Mouse (Mus musculus): ENCODE data around the gene Arhgap1.
"Not testable (repeated sequence)": the region's sequence is repeated elsewhere in the genome, so short reads cannot be mapped to it uniquely, and the experiment has no call there.

The Arhgap1 gene

DNA sequence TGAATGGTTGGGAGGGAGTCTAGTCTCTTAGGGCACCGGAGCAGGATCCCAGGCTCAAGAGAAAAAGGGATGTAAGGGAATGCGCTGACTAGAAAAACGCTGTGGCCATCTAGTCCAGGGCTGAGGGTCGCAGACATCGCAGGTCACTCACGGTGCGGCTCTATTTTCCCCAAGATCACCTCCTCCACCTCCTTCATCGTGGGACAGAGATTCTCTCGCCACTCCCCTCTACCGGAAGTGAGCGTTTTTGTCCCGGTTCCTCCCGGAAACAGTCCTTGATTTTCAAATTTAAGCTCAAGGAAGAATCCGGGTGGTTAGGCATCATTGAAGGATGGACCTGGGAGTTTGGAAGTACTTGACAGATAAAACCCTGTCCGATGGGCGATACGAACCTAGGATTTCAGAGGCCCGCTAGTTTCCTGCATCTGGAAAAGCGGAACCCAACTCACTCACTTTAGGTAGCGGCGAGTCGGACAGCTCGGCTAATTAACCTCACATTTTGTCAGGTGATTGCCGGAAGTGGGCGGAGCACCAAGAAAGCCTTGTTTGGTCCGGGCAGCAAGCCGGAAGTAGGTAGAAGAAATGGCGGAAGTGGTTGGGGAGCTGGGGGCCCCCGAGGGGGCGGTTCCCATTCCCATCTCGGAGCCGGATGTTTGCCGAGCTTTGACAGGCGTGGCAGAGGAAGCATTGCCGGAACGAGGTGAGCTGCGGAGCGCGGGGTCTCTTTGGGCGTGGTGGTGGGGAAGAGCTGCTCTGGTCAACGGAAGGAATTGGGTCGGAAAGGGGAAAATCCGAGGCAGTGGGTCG lies at the start of gene Arhgap1, which contains the start of gene Zfp408:
Gene Arhgap1 (plus strand): TSS at position 308 of the 807 bp plus-strand sequence.
Gene Zfp408 (minus strand): TSS at position 239 of the 807 bp plus-strand sequence.
- DNase-seq (ENCODE audit: low spot score): peak; percentile 97

DNA sequence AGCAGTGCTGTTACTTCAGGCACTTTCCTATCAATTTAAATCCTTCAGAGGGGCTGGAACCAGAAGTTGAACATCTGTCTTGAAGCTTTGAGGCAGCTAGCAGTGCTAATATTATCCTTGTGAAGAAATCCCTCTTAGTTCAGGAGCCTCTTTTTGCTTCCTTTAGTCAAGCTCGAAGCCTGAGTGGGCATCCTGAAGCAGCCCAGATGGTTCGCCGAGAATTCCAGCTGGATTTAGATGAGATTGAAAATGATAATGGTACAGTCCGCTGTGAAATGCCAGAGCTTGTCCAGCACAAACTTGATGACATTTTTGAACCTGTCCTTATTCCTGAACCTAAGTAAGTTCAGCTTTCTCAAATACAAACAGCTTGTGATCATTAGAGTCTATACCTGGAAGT lies 49.2 kb upstream of the Arhgap1 start:
- no peak for DNase-seq (ENCODE audit: low spot score)

DNA sequence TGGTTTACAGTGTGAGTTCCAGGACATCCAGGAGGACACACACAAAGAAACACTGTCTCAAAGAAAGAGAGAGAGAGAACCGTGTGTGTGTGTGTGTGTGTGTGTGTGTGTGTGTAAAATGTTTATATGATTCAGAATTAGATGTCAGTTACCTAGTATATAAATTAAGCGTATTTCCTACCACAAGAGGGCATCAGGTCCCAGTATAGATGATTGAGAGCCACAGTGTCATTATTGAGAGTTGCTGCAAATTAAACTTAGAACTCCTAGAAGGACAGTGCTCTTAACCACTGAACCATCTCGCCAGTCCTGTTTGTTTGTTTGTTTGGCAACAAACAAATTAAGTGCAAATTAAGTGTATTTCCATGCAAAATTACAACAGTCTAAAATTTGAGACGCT lies 47.3 kb upstream of the Arhgap1 start:
- no peak for DNase-seq (ENCODE audit: low spot score)

DNA sequence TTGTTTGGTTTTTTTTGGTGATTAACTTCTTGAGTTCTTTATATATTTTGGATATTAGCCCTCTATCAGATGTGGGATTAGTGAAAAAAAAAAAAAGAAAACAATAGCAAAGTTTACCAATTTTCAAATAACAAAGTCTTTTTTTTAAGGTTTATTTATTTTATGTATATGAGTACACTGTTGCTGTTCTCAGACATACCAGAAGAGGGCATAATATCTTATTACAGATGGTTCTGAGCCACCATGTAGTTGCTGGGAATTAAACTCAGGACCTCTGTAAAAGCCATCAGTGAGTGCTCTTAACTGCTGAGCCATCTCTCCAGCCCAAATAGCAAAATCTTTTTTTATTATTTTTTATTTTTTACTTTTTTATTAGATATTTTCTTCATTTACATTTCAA lies 40.3 kb upstream of the Arhgap1 start:
- not testable (repeated sequence) for DNase-seq (ENCODE audit: low spot score)

DNA sequence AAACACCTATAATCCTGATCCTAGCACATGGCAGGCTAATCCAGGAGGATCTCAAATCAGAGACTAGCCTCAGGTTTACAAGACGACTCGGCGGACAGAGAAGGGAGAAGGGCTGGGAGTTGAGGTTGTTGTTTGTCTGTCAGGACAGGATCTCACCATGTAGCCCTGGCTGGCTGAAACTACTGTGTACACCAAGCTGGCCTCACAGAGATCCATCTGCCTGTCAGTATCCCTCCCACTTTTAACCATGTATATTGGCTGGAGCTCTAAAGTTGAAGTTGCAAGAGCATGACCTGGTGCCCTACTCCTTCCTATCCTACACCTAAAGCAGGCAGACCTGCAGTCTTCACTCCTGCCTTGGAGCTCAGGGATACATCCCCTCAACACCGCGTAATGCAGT lies 27.3 kb upstream of the Arhgap1 start:
- no peak for DNase-seq (ENCODE audit: low spot score)

DNA sequence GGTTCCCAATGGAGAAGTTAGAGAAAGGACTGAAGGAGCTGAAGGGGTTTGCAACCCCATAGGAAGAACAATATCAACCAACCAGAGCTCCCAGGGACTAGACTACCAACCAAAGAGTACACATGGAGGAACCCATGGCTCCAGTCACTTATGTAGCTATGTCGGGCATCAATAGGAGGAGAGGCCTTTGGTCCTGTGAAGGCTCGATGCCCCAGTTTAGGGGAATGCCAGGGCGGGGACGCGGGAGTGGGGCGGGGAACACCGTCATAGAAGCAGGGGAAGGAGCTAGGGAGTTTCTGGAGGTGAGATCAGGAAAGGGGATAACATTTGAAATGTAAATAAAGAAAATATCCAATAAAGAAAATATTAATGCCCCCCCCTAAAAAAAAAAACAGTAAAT lies 26.3 kb upstream of the Arhgap1 start:
- DNase-seq (ENCODE audit: low spot score): not testable (repeated sequence)

DNA sequence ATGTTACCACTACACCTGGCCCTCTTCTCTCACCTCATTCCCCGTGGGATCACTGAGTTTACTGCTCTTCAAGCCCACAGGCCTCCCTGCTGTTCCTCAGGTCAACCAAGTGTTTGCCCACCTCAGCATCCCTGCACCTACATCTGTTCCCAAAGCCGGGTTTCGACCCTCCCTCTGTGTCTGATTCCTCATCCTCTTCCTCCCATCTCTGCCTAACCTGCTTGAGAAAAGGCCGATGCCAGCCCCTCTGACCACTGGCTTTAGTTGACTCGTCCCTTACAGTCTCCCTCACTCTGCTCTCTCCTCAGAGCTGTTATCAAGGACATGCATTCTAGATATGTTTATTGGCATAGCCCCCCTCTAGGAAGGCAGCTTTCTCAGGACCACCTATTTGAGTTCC lies 22.2 kb upstream of the Arhgap1 start:
- no peak for DNase-seq (ENCODE audit: low spot score)

DNA sequence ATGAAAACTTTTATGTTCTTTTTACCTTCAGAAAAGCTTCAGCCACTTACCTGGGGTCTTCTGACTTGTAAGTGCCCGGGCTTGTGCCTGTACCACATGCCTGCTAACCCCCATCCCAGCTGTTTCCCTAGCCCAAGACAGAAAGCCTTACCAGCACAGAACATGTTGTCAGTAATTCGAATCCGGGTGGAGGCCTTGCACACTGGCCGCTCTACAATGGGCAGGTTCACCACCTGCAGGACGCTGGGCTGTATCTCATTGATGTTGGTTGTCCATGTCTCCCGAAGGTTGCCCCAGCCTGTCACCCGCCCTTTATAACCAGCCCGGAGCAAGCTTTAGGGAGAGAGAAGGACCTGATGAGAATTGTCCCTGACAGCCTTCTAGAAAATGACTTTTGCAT lies 21.5 kb upstream of the Arhgap1 start:
- no peak for DNase-seq (ENCODE audit: low spot score)

DNA sequence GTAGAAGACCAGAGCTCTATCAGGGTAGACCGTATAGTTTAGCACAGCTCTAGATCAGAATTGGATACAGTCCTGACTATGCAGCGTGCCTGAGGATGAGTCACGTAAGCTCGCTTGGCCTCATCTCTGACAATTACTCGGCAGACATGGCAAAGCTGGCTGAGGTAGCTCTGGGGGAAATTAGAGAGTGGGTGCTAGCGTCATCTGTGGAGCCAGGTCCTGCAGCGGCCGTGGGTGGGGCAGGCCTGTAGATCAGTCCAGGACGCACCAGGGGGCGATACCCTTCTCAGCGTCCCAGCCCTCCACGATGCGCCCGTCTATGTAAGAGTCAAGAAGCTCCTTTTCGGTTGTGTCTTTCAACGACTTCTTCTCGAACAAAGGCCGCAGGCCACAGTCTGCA lies 20.0 kb upstream of the Arhgap1 start:
- no peak for DNase-seq (ENCODE audit: low spot score)

DNA sequence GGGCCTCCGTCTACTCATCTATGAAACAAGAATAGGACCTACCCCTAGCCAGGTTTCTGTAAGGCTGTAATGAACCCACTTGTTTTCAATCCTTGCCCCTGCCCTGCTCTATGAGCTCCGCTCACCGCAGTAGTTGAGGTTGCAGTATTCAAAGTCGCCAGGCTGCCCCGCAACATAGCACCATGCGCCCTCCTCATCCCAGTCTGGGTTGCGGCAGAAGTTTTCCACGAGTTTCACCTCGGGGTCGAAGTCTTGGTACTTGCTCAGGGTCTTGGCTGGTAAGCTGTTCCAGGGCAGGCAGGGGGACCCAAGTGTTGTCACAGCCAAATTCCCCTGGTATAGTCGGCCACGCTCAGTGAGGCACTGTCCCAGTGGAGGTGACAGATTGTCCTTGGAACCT lies 19.3 kb upstream of the Arhgap1 start:
- DNase-seq (ENCODE audit: low spot score): no peak

DNA sequence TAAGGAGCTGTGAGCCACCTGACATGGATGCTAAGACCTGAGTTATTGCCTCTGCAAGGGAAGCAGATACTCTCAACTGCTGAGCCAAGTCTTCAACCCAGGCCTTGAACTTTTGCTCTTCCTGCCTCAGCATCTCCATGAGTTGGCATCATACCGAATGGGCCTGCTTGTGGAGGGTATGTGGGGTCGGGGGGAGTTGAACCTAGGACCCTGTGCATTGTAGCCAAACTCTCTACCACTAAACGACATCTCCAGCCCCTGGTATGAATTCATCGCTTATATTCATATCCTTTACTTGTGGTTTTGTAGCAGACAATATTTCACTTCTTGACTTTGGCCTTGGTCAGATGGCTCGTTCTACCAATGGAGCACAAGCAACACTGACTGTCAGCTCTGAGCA lies 17.8 kb upstream of the Arhgap1 start:
- no peak for DNase-seq (ENCODE audit: low spot score)

DNA sequence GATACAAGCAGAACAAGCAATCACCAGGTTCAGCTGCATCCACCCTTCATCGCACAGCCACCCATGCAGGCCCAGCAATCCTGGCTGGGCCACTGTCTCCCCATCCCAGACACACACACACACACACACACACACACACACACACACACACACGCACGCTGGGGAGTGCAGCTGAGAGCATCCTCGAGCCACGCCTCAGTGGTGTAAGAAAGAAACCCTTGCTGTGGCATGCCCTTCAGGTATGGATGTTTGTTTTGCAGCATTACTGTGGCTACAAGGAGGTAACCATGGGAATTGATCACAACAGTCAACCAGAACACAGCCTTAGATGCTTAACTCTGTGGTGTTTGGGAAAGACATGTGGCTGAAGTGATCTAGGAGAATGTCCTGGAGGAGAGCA lies 17.3 kb upstream of the Arhgap1 start:
- no peak for DNase-seq (ENCODE audit: low spot score)

DNA sequence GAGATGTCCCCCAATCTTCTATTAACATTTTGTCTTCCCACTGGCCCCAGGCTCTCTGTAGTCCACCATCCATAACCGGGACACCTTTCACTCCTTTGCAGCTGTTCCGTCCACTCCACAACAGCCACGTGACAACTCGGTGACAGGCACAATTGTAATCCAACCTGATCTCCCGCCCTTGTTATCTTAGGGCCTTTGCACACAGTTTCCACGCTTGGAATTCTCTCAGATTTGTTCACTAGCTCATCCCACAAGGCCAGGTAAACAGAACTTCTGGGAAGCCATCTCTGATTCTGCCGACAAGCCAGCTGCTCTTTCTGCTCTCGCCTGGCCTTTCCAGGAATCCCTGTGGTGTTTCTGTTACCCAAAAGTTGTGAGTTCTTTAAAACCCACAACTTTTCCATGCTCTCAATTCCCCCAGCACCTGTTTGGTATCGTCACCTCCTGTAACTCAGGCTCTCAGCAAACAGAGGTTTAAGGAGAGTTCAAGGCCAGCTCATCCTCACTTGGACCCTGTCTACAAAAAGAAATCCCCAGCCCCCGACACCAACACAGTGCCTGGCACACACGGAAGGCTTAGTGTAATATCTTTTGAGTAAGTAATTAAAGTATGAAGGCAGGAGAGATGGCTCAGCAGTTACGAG lies 16.2 kb upstream of the Arhgap1 start:
- no peak for DNase-seq (ENCODE audit: low spot score)

DNA sequence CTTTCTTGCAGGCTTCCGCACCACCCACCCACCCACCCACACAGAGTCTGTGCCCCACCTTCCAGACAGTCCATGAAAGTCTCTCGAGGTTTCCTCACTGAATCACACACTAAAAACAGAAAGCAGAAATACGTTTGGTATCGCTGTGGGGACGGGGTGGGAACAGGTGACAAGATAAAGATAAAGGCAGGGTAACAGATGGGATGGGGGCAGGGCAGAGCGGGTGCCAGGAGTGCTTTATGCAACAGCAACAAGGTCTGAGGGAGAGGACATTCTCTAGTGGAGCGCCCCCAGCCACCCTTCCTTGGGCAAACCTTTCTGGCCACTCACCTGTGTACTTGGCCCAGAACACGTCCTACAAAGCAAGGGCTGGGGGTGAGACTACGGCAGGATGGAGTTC lies 14.8 kb upstream of the Arhgap1 start:
- DNase-seq (ENCODE audit: low spot score): no peak

DNA sequence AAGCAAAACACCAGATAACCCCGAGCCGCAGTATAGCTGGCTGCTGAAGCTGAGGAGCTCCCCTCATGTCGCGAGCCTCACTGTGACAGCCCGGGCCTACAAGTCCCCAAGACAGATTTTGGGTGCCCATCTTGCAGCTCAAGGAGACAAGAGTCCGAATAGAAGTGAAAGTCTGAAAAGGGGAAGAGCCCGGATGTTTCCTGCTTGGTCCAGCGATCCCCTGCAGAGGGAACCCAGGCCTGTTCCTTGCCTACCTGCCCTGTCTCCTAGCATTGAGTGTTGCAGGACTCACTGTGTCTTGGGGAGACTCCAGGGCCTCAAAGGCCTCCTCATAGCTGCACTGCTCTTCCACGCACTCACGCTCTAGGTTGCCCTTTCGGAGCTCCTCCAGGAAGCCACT lies 14.2 kb upstream of the Arhgap1 start:
- no peak for DNase-seq (ENCODE audit: low spot score)

DNA sequence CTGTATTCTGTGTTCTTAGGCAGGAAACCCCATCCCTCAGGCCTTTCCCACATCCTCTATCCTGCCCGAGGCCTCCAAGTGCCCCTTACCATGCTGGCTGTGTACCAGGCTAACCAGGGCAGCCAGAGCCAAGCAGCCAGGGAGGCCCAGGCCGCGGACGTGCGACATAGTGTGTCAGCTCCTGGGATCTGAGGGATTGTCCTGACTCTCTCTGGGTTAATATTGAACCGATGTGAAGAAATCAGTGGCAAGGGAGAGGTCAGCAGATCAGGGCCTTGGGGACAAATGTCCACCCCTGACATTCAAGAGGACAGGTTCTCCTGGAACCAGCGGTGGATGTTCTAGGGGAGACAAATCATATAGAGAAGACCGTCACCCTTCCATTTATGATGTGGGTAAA lies 13.4 kb upstream of the Arhgap1 start, which contains the start of gene F2:
Gene F2 (minus strand): TSS at position 186 of the 400 bp plus-strand sequence.
- DNase-seq (ENCODE audit: low spot score): no peak

DNA sequence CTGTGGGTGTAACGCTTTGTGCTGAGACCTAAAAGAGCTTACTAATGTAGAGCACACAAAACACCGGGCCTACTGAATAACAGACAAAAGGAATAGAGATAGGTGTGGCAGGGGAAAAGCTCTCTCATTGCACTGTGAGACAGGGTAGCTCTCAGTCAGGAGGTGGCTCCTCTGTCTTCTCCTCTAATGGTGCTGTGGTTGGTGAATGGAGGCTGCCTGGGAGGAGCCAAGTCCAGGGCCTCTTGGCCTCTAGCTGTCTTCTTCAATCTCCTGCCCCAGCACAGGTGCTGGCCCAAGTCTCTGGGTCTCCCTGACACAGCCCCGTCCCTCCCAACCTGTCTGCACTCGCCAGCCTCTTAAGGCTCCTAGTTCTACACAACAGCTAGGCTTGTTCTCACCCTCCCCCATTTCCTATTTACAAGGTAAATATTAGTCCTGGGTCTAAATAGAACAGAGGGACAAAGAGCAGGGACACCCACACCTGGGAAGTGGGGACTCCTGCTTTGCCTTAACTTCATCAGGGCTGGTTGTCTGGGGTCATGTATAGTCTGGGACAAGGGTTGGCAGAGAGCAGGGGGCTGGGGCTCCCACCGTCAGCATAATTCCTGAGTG lies 12.8 kb upstream of the Arhgap1 start:
- DNase-seq (ENCODE audit: low spot score): no peak

DNA sequence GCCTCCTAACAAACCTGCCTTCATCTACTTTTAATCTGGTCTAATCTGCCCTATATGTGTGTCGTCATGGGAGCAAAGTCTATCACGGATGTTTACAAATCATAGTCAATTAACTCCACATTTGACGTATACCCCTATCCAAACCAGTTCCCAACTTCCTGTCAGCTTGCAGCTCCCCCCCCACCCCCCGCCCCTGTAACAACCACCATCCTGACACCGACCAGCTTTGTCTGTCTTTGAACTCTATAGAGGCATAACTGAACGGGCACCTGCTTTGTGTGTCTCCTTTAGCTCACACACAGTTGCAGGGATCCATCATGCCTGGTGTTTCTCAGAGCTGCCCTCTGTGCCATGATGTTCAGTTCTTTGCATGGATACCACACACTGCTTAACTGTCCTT lies 10.7 kb upstream of the Arhgap1 start:
- DNase-seq (ENCODE audit: low spot score): no peak

DNA sequence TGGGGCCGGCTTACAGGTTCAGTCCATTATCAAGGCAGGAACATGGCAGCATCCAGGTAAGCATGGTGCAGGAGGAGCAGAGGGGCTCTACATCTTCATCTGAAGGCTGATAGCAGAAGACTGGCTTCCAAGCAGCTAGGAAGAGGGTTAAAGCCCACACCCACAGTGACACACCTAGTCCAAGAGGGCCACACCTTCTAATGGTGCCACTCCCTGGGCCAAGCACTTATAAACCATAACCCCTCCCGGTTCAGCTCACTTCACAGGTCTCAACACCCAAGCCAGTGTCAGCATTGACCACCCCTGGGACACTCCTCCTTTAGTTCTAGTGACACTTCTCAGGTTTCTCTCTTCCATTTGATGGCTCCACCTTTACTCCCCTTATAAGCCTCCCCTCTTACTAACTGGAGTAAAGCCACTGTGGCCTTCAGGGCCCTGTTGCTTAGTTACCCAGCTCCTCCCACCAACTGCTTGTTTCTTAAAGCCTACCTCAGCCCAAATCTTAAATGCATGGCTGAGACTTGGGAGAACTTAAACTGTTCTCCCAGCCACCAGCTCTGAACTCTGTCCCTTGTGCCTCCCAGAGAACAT lies 6.7 kb upstream of the Arhgap1 start:
- no peak for DNase-seq (ENCODE audit: low spot score)

DNA sequence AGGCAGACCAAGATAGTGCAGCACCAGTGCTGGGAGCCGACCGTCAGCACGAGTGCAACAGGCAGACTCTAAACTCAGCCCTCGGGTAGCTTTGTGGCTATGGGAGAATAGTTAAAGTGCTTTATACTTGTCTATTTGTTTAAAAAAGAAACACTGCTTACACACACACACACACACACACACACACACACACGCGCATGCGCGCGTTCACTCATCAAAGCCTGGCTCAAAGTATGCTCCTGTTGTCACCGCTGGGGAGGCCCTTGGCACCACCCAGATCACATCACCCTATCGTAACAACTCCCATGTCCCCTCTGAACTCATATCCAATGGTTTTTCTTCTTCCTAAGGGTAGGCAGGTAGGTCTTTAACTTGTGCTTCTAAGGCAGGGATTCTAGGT lies 5.6 kb upstream of the Arhgap1 start:
- DNase-seq (ENCODE audit: low spot score): no peak

DNA sequence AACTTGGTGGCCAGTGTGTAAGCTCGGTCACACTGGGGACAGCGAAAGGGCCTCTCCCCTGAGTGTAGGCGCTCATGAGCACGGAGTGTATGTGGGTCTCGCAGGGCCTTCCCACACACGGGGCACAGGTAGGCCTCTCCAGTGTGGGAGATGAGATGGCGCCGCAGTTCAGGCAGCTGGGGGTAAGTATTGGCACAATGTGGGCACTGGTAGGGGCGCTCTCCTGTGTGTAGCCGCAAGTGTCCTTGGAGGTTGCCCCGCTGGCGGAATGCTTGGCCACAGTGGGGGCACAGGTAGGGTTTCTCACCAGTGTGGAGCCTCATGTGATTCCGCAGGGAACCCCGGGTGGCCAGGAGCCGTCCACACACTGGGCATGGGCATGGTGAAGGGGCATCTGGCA lies 4.3 kb upstream of the Arhgap1 start:
- DNase-seq (ENCODE audit: low spot score): no peak

DNA sequence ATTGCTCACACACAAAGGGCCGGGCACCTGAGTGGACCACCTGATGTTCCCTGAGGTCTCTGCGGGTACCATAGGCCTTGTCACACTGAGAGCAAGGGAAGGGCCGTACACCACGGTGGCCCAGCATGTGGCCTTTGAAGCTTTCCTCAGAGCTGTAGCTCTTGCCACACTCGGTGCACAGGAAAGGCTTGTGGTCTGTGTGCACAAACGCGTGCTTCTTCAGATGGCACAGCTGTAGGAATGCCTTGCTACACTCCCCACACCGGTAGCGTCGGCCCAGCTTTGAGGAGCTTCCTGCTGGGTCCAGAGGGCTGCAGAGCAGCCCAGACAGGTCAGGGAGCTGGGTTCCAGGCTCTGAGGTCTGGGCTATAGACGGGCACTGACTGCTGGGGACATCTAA lies 3.8 kb upstream of the Arhgap1 start:
- DNase-seq (ENCODE audit: low spot score): no peak

DNA sequence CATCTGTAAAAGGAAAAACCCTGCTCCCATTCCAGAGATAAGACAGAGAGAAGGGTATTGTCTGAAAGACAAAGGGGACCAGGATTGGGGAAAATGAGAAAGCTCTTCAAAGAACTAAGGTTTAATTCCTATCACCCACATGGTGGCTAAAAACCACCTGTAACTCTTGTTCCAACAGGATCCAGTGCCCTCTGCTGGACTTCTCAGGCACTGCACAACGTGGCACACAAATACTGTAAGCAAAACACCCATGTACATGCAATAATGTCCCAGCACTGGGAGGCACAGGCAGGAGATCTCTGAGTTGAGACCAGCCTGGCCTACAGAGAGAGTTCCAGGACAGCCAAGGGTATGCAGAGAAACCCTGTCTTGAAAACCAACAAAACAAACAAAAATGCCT lies 2.9 kb upstream of the Arhgap1 start:
- no peak for DNase-seq (ENCODE audit: low spot score)
